In the genomic region with DNA sequence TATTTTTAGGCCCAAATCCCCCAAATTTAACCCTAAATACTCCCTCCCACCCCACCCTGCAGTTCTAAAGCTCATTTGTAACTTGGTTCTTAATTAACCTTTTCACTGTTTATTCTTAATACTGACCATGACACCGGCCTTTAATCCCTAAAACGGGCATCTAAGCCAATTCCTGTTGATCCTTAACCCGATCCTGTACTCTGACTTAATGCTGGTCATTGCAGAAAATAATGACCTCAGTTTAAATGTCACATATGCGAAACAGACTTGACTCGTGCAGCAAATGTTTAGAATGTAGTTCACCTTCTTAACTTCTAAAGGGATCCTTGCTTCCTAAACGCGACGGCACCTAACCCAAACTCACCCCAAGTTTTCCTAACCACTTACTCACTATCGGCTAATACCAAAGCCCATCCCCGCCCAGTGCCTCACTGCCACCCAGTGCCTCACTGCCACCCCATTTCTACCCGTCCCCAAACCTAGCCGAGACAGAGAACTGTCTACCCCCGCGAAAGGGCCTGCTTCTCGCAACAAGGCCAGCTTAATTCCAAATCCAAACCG, we compare ENCODE assay signal across 8 mouse cellular contexts. TPM values are rescaled to one million over a fixed set of nuclear protein-coding genes. Genes with fewer than 3 reads are reported as not detected.
DNase-seq lines count a peak whose midpoint lies in the region; ATAC-seq and TF ChIP-seq lines count a peak whose summit lies in the region.

No protein-coding gene starts in this region.

- no peaks in the 10 kb centered on the region for H3K27me3 ChIP-seq in spleen, adult 2 months (ENCODE audit: control insufficient read depth, insufficient read depth, low read length)
- no peaks in the 10 kb centered on the region for H3K27me3 ChIP-seq in limb, embryonic 14.5 days (ENCODE audit: control insufficient read depth, insufficient read depth, low read length)
- H3K27me3 ChIP-seq in small intestine, adult 2 months (ENCODE audit: control insufficient read depth, insufficient read depth, low read length), result no peaks in the 10 kb centered on the region

- peaks cover 12% of the 10 kb centered on the region; the same call in 1 of the 2 replicates for H3K36me3 ChIP-seq in spleen, adult 2 months (ENCODE audit: control insufficient read depth, insufficient read depth, low read length)
- H3K36me3 ChIP-seq in limb, embryonic 14.5 days (ENCODE audit: control insufficient read depth, insufficient read depth, low read length), result peaks cover 38% of the 10 kb centered on the region
- peaks cover 23% of the 10 kb centered on the region for H3K36me3 ChIP-seq in small intestine, adult 2 months (ENCODE audit: control insufficient read depth, insufficient read depth, low read length)

- TF ChIP-seq POLR2A in spleen, adult 2 months (IDR thresholded peaks at IDR 0.05; ENCODE audit: low read depth, low read length), result no peak
- TF ChIP-seq POLR2A in limb, embryonic 14.5 days (IDR thresholded peaks at IDR 0.05; ENCODE audit: borderline replicate concordance, extremely low read depth, insufficient read depth, insufficient read length), result no peak
- TF ChIP-seq POLR2A in small intestine, adult 2 months (IDR thresholded peaks at IDR 0.05; ENCODE audit: low read depth, low read length), result no peak

- WGBS in spleen, adult 2 months, result under 1% methylated on average over 16 of the region's 16 CpGs
- WGBS in limb, embryonic 14.5 days, result 2% methylated on average over 16 of the region's 16 CpGs
- WGBS in small intestine, adult 2 months, result 1% methylated on average over 16 of the region's 16 CpGs

- H3K4me2 ChIP-seq in limb, embryonic 14.5 days (replicated peaks; ENCODE audit: low read depth, low read length, severe bottlenecking), result peak overlapping the region; percentile 60

- ATAC-seq in limb, embryonic 14.5 days (ENCODE audit: low FRiP score, low read depth), result 0 out of 2 replicates have a peak, but pooled peaks have one; percentile 1

- peak overlapping the region; percentile 85 for H3K4me3 ChIP-seq in spleen, adult 2 months (ENCODE audit: extremely low read depth, insufficient read depth, insufficient read length)
- peak overlapping the region; percentile 78 for H3K4me3 ChIP-seq in limb, embryonic 14.5 days (replicated peaks; ENCODE audit: low read length)
- peak overlapping the region; percentile 84 for H3K4me3 ChIP-seq in small intestine, adult 2 months (ENCODE audit: low read depth, low read length)

- H3K9me3 ChIP-seq in limb, embryonic 14.5 days (ENCODE audit: control insufficient read depth, low read length), result no peaks in the 10 kb centered on the region

- H3K9ac ChIP-seq in limb, embryonic 14.5 days (ENCODE audit: low read depth, low read length, severe bottlenecking), result peak overlapping the region; percentile 91

- DNase-seq in embryo, embryonic 11 days, result peak; percentile 34
- DNase-seq in embryo, embryonic 10.5 days (ENCODE audit: low spot score), result no peak
- no peak for DNase-seq in spleen, adult 2 months (ENCODE audit: low read depth in 1 of 2, low spot score in 2 of 2)
- no peak for DNase-seq in spleen, postnatal 10 days (ENCODE audit: low spot score in 2 of 2)
- no peak for DNase-seq in limb, embryonic 14.5 days (ENCODE audit: low spot score)
- no peak for DNase-seq in gastrocnemius, adult 8-10 months (ENCODE audit: low spot score in 2 of 2)
- DNase-seq in left cerebral cortex, adult 11 months (ENCODE audit: low spot score), result no peak

- H3K4me1 ChIP-seq in spleen, adult 2 months (ENCODE audit: control insufficient read depth, insufficient read depth, insufficient read length), result peaks cover 25% of the 10 kb centered on the region; the same call in 1 of the 2 replicates
- H3K4me1 ChIP-seq in limb, embryonic 14.5 days (ENCODE audit: control insufficient read depth, insufficient read depth, low read length), result peaks cover 48% of the 10 kb centered on the region
- peaks cover 17% of the 10 kb centered on the region; the same call in 1 of the 2 replicates for H3K4me1 ChIP-seq in small intestine, adult 2 months (ENCODE audit: control insufficient read depth, insufficient read depth, insufficient read length, low read length)

- no peak for TF ChIP-seq CTCF in spleen, adult 2 months (IDR thresholded peaks at IDR 0.05; ENCODE audit: extremely low read depth, insufficient read depth, insufficient read length, insufficient replicate concordance)
- TF ChIP-seq CTCF in small intestine, adult 2 months (IDR thresholded peaks at IDR 0.05; ENCODE audit: extremely low read depth, insufficient read length, insufficient replicate concordance, low read depth, low read length), result no peak

- peak overlapping the region; percentile 91 for H3K27ac ChIP-seq in spleen, adult 2 months (ENCODE audit: insufficient read depth, low read length)
- peak overlapping the region; percentile 98 for H3K27ac ChIP-seq in limb, embryonic 14.5 days (replicated peaks; ENCODE audit: low read depth, low read length)
- H3K27ac ChIP-seq in small intestine, adult 2 months (ENCODE audit: insufficient read depth, low read depth, low read length), result peak overlapping the region; percentile 93

RNA-seq across cellular contexts. Expression of gene Creb3, which starts 0.6 kb away (rescaled TPM):
- polyA plus RNA-seq in spleen, adult 2 months (2012; rRNA removed), result 48.8 and 54.0 TPM in 2 replicates
- polyA plus RNA-seq in limb, embryonic 14.5 days (2012; rRNA removed), result 51.7 and 58.0 TPM in 2 replicates
- 71.4 and 78.5 TPM in 2 replicates for polyA plus RNA-seq in limb, embryonic 14.5 days (2014; fragmentation: Nextera tagmentation; extraction: Ambion mirVana)
- polyA plus RNA-seq in small intestine, adult 2 months (2012; rRNA removed), result 66.9 and 133 TPM in 2 replicates
- 10 to 100 TPM; 36.3 to 47.6 (median 41.3) TPM for total RNA-seq in gastrocnemius, adult 8-10 months (2022)

RNA-seq across cellular contexts. Expression of gene Tln1, which starts 1.0 kb away (rescaled TPM):
- 163 and 208 TPM in 2 replicates for polyA plus RNA-seq in spleen, adult 2 months (2012; rRNA removed)
- 69.4 and 75.5 TPM in 2 replicates for polyA plus RNA-seq in limb, embryonic 14.5 days (2012; rRNA removed)
- 62.4 and 63.3 TPM in 2 replicates for polyA plus RNA-seq in limb, embryonic 14.5 days (2014; fragmentation: Nextera tagmentation; extraction: Ambion mirVana)
- polyA plus RNA-seq in small intestine, adult 2 months (2012; rRNA removed), result 47.2 and 78.0 TPM in 2 replicates
- 10 to 100 TPM; 52.5 to 57.4 (median 56.6) TPM for total RNA-seq in gastrocnemius, adult 8-10 months (2022)

RNA-seq across cellular contexts. Expression of gene Rgp1, which starts 17.0 kb away (rescaled TPM):
- polyA plus RNA-seq in spleen, adult 2 months (2012; rRNA removed), result 42.4 and 44.3 TPM in 2 replicates
- polyA plus RNA-seq in limb, embryonic 14.5 days (2012; rRNA removed), result 81.9 and 101 TPM in 2 replicates
- 33.3 and 35.3 TPM in 2 replicates for polyA plus RNA-seq in limb, embryonic 14.5 days (2014; fragmentation: Nextera tagmentation; extraction: Ambion mirVana)
- polyA plus RNA-seq in small intestine, adult 2 months (2012; rRNA removed), result 20.2 and 31.9 TPM in 2 replicates
- total RNA-seq in gastrocnemius, adult 8-10 months (2022), result 10 to 100 TPM; 22.8 to 26.9 (median 23.5) TPM

RNA-seq across cellular contexts. Expression of gene Gba2, which starts 17.2 kb away (rescaled TPM):
- 28.8 and 34.2 TPM in 2 replicates for polyA plus RNA-seq in spleen, adult 2 months (2012; rRNA removed)
- polyA plus RNA-seq in limb, embryonic 14.5 days (2012; rRNA removed), result 39.8 and 50.1 TPM in 2 replicates
- 18.4 and 19.9 TPM in 2 replicates for polyA plus RNA-seq in limb, embryonic 14.5 days (2014; fragmentation: Nextera tagmentation; extraction: Ambion mirVana)
- polyA plus RNA-seq in small intestine, adult 2 months (2012; rRNA removed), result 5.3 and 7.6 TPM in 2 replicates
- 1 to 10 TPM; 3.8 to 4.4 (median 4.2) TPM for total RNA-seq in gastrocnemius, adult 8-10 months (2022)

RNA-seq across cellular contexts. Expression of gene Msmp, which starts 22.8 kb away (rescaled TPM):
- polyA plus RNA-seq in spleen, adult 2 months (2012; rRNA removed), result 0.23 and 0.26 TPM in 2 replicates
- polyA plus RNA-seq in limb, embryonic 14.5 days (2012; rRNA removed), result 0.24 and 0.88 TPM in 2 replicates
- polyA plus RNA-seq in limb, embryonic 14.5 days (2014; fragmentation: Nextera tagmentation; extraction: Ambion mirVana), result 2.8 and 3.0 TPM in 2 replicates
- not detected in 2 replicates for polyA plus RNA-seq in small intestine, adult 2 months (2012; rRNA removed)
- not detected for total RNA-seq in gastrocnemius, adult 8-10 months (2022)
